Mouse (Mus musculus) left cerebral cortex, postnatal 14 days (tissue): Measurements from ENCODE around the gene Tjp2. TPM values are rescaled to one million over a fixed set of nuclear protein-coding genes. Genes with fewer than 3 reads are reported as not detected.
"Not testable (repeated sequence)": the region's sequence is repeated elsewhere in the genome, so short reads cannot be mapped to it uniquely, and the experiment has no call there.

Experiments used
- DNase-seq, 2 experiments: peaks; one replicate each; pipeline ENCODE4 v3.0.0; 2021 to 2022; ENCODE audit warnings: low spot score in 2 of 2, mixed read lengths in 1 of 2
- intact Hi-C: fragments of 180-260 bp; cut with DNase I; formaldehyde crosslinking; loops from one replicate; pipeline ENCODE4 v1.15.1; 2025
- total RNA-seq, 2 experiments: library from RNA; stranded (reverse); gene quantifications; 2 replicates each; pipeline ENCODE4 v1.2.3; 2021

Gene Tjp2
- total RNA-seq, 2 experiments from 2014 or later: 17.6 to 19.5 TPM

GRCm38 (mm10) chr19:24232356-24232755, 7.5 kb upstream of the Tjp2 start:
- intact Hi-C loops, DNase-seq: not testable (repeated sequence)

DNA sequence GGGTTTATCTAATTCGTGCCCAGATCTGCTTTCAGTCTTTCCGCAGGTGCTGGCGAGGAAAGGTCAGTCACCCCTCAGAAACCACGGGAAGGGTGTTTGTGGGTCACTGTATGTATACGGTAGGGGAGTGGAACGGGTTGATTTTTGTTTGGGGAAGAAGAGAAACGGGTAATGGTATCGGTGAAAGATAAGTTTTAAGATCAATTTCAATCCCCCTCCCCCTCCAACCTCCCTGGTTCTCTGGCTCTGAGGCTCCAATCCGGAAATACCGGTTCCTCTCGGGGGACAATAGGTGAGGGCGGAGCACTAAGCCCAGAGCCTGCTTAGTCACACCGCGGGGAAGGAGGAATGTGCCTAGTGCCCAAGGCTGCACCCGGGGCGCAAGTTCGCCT, 471 bp upstream of the Tjp2 start:
- intact Hi-C loops: loop anchor here (5.0 kb wide), 1 partner anchor 37 kb away; no protein-coding TSS in a partner anchor
- no peak for DNase-seq

DNA sequence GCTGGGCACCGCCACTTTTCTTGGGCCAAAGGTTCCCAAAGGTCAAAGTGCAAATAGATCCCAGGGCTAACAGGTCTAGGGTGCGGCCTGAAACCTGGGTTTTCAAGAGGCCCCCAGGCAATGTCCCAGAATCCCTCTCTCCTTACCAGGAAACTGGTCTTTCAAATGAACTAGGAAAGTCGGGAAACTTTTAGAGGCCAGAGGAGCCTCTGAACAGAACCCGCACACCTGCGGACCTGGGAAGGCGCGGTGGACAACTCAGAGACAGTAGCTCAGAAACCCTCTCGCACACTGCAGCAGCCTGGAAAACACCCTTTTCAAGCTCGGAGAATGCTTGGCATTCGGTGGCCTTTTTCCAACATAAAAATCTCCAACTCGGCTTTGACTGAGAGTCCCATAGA, 979 bp downstream of the Tjp2 start:
- no peak for DNase-seq
- intact Hi-C loops: no loop called here

- no peak for DNase-seq
- intact Hi-C loops: no loop called here
Observed at GRCm38 (mm10) chr19:24221455-24221854, 3.4 kb downstream of the Tjp2 start.

DNA sequence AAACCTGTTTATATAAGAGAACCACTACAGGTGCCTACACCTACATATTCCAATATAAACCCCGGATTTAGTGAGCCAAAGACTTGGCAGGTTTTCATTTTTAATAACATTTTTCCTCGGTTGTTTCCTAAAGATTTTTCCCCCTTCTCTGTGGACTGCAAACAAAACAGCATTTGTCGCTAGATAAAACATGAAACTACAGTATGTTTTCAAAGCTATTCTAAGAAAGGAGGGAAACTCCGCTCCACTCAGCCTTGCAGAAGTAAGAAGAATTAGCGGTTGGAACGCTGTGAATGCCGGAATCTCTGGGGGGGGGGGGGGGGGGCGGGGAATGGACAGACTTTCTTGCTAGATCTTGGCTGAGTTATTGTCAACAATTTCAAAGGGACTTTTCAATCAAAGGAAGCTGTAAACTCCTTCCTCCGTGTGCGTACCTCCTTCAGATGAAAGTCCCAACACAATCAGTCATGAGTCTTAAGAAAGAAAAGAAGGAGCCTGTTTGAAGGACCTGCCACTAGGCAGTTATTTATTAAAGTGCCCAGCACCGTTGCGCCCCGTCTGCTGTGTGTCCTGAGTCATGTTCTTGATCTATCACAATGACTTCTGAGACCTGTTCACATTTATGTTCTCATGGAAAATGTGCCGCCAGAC, 3.9 kb downstream of the Tjp2 start:
- intact Hi-C loops: no loop called here
- no peak for DNase-seq

DNA sequence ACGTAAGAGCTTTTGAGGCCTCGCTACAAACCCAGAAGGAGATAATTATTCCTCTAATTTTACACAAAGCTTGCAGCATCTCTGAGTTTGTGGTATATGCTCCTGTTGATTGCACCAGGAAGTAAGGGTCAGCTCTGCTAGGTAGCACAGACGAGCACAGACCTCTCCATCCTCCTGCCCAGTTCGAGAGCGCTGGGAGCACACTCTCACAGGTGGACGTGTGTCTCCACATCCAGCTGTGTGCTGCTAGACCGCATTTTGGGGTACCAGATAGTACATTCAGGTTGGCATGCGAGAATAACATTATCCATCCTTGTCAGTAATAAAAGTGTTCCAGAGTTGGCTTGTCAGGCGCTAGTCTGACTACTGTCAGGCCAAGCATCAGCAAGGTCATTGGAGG, 5.8 kb downstream of the Tjp2 start:
- intact Hi-C loops: no loop called here
- no peak for DNase-seq

DNA sequence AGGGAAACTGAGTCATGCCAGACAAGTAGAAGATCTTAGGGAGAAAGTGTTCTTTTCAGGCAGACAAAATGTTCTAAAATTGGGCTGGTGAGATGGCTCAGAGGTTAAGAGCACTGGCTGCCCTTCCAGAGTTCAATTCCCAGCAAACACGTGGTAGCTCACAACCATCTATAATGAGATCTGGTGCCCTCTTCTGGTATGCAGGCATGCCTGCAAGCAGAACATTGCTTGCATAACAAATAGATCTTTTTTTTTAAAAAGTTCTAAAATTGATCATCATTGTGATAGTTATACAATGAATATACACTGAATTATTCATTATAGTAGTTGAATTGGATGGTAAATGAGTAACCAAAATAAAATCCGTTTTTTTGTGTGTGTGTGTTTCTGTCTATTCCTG, 6.5 kb downstream of the Tjp2 start:
- intact Hi-C loops: no loop called here

DNA sequence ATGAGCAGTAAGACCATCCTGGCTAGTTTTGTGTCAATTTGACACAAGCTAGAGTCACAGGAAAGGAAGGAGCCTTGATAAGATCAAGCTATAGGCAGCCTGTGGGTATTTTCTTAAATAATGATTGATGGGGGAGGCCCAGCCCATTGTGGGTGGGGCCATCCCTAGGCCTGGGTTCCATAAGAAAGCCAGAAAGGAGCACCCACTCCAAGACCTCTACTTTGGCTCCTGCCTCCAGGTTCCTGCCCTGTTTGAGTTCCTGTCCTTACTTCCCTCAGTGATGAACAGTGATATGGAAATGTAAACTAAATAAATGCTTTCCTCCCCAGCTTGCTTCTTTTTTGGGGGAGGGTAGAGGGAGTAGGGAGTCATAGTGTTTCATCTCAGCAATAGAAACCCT, 7.0 kb downstream of the Tjp2 start:
- intact Hi-C loops: no loop called here
- DNase-seq: no peak

More for the DNA sequence above, 6.5 kb downstream of the Tjp2 start:
- no peak for DNase-seq

DNA sequence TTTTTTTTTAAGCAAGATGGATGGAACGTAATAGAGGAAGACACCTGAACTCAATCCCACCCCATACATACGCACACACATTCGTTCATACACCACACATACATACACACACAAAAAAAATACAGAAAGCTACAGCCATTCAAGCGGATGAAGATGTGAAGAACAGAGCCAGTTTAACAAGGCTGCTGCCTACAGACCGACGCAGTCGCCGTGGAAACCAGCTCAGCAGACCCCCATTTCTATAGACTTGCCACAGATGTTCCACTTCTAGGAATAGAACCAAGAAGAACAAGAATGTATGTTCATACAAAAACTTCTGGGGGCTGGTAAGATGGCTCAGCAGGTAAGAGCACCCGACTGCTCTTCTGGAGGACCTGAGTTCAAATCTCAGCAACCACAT, 8.1 kb downstream of the Tjp2 start:
- intact Hi-C loops: no loop called here
- peak; percentile 29 to 56 for DNase-seq

DNA sequence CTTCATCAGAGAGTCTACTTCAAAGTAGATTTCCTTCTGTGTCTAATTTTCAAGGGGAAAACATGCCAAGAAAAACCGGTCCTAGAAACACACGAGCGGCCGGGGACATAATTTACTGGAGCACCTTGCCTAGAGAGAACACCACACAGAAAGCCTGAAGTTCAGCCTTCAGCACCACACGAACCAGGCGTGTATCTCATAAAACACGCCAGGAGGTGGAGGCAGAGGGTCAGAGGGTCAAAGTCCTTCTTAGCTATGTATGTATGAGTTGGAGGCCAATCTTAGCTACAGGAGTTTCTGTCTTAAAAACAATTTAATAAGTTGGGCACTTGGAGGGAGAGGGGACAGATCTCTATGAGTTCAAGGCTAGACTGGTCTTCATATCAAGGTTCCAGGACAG, 9.9 kb downstream of the Tjp2 start:
- no peak for DNase-seq
- intact Hi-C loops: no loop called here

- intact Hi-C loops: no loop called here
- DNase-seq: no peak
Observed at GRCm38 (mm10) chr19:24213299-24213698, 11.5 kb downstream of the Tjp2 start.

GRCm38 (mm10) chr19:24212552-24213249, 12.1 kb downstream of the Tjp2 start:
- intact Hi-C loops: no loop called here
- no peak for DNase-seq

- intact Hi-C loops: no loop called here
- DNase-seq: no peak
Observed at GRCm38 (mm10) chr19:24211168-24211567, 13.7 kb downstream of the Tjp2 start.

DNA sequence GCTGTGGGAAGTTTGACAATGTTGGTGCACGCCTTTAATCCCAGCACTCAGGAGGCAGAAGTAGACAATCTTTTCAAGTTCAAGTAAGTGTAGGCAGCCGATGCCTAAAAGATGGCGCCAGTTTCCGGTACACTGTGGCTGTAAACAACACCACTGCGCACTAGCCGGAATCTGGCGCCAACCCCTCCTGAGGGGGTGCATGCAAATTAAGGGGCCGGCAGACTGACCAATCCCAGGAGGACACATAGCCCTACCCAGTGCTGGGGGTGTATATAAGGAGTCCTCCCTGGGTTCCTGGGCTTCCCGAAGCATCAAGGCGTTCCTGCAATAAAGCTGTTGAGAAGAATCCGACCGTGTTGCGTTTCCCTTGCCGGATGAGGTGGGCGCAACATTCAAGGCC, 15.3 kb downstream of the Tjp2 start:
- no peak for DNase-seq
- intact Hi-C loops: no loop called here

DNA sequence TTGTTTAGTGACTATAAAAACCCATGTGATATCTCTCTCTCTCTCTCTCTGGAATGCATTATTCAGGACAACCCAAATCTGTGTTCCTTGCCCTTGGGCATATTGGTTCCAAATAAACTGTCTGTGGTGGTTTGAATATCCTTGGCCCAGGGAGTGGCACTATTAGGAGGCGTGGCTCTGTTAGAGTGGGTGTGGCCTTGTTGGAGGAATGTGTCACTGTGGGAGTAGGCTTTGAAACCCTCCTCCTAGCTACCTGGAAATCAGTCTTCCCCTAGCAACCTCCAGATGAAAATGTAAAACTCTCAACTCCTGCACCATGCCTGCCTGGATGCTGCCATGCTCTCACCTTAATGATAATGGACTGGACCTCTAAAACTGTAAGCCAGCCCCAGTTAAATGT, 16.9 kb downstream of the Tjp2 start:
- no peak for DNase-seq
- intact Hi-C loops: no loop called here

DNA sequence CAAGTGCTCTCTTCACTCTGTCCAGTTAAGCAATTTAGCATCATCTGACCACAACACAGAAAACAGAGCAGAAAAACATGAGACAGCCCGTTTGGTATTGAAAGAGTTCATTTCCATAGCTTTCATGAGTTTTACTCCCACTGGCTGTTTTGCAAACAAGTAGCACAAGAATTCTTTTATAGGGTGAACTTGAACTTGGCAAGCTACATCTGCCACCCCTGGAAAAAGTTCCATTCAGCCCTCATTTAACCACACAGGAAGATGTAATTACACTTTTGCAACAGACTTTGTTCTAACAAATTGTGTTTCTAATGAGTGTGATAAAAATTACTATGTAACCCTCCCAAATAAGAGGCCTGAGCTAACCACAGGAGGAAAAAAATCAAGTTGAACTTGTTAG, 19.8 kb downstream of the Tjp2 start:
- intact Hi-C loops: no loop called here
- DNase-seq: no peak

GRCm38 (mm10) chr19:24201848-24202247, 23.0 kb downstream of the Tjp2 start:
- no peak for DNase-seq
- intact Hi-C loops: no loop called here

DNA sequence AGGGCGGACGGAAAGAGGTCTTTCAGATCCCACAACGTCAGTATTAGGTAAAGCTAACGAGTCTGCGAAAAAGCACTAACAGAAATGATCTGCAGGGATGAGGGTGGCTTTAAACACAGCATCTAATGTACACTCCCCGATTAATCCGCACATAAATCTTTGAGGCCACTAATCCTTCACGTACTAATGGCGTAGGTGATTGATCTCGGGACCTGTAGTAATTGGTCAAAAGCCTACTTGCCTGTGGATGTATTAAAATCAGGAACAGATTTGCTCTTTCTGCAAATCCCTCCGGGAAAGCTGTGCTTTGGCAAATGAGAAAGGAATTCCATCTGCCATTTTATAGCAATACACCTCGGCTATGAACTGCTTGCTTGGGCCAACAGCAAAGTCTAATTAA, 24.3 kb downstream of the Tjp2 start:
- intact Hi-C loops: no loop called here
- no peak for DNase-seq

DNA sequence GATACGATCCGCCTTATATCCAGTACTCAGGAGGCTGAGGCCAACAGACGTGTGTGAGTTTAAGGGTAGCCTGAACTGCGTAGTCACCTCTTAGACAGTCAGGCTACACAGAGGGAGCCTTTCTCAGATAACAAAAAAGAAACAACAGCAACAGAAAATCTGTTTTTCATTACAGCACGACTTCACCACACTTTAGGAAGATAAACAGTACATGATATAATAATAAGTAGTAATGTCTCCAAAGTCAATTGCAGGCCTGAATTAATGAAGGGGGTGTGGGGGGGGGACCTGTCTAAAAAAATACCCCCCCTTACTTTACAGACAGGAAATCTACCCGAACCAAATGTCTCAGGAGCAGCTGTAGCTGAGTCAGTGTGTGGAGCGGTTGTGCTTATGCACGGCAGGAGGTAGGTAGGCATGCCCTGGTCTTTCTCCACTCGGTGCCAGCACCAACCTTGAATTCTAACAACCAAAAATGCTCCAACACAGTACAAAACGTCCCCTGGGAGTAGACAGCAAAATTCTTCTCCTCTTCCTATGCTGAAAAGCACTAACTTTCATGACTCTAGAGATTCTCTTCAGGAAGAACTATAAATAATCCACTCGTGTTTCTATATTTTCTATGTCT, 26.0 kb downstream of the Tjp2 start:
- intact Hi-C loops: no loop called here
- no peak for DNase-seq

DNA sequence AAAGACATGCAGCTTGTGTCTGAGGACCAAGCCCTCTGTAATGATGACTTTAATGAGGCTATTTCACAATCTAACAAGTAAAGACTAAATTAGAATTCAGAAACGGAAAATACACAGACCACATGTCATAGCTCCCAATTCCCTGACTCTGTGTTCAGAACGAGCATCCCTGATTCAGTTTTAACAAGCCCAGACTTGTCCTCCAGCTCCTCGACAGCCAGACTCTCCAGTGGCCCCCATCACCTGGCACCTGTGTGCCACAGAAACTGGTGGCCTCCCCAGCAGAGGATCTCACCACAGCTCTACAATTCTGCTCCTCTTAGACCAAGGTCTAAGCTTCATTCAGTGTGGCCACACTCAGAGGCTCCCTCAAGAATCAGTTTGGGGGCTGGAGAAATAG, 27.5 kb downstream of the Tjp2 start:
- no peak for DNase-seq
- intact Hi-C loops: no loop called here

GRCm38 (mm10) chr19:24195224-24195623, 29.6 kb downstream of the Tjp2 start:
- no peak for DNase-seq
- intact Hi-C loops: no loop called here
